Mouse (Mus musculus): Measurements from ENCODE around the gene Trappc1. TPM values are rescaled to one million over a fixed set of nuclear protein-coding genes. Genes with fewer than 3 reads are reported as not detected.

The Trappc1 gene
- polyA plus RNA-seq, 1 experiment from 2014 or later, result 191 TPM

GRCm38 (mm10) chr11:69331929-69332405 lies 8.2 kb downstream of the Trappc1 start:
- Histone ChIP-seq H3K4me2 (replicated peaks) (peak overlapping the region; percentile 66), H3K4me3 (peak overlapping the region; percentile 43), H3K36me3 (no peaks in the 10 kb centered on the region), H3K27ac (peak overlapping the region; percentile 85), H3K27me3 (peaks cover 28% of the 10 kb centered on the region), H3K9ac (peak overlapping the region; percentile 68), H3K4me1 (peaks cover 16% of the 10 kb centered on the region), H3K9me3 (replicated peaks) (no peaks in the 10 kb centered on the region)
- peak; percentile 83 for ATAC-seq (ENCODE audit: low FRiP score)
- 2% methylated on average over 24 of the region's 24 CpGs for WGBS

GRCm38 (mm10) chr11:69332713-69333253 lies 9.0 kb downstream of the Trappc1 start:
- no peaks in the 10 kb centered on the region for H3K9me3 ChIP-seq (replicated peaks)
- peaks cover 20% of the 10 kb centered on the region for H3K27me3 ChIP-seq
- H3K36me3 ChIP-seq, result no peaks in the 10 kb centered on the region
- peaks cover 14% of the 10 kb centered on the region for H3K4me1 ChIP-seq
- WGBS, result 35% methylated on average over 8 of the region's 8 CpGs
- peak overlapping the region; percentile 66 for H3K4me2 ChIP-seq (replicated peaks)
- no peak overlapping the region for H3K4me3 ChIP-seq
- H3K9ac ChIP-seq, result peak overlapping the region; percentile 68
- H3K27ac ChIP-seq, result peak overlapping the region; percentile 85
- ATAC-seq (ENCODE audit: low FRiP score), result no peak

GRCm38 (mm10) chr11:69333922-69334321 lies 10.1 kb downstream of the Trappc1 start:
- Histone ChIP-seq H3K36me3 (no peaks in the 10 kb centered on the region), H3K27ac (no peak overlapping the region), H3K4me1 (peaks cover 14% of the 10 kb centered on the region), H3K9ac (no peak overlapping the region), H3K4me3 (no peak overlapping the region), H3K9me3 (replicated peaks) (no peaks in the 10 kb centered on the region), H3K4me2 (replicated peaks) (no peak overlapping the region), H3K27me3 (peaks cover 16% of the 10 kb centered on the region)
- WGBS, result 70% methylated on average over 3 of the region's 3 CpGs
- ATAC-seq (ENCODE audit: low FRiP score), result no peak

GRCm38 (mm10) chr11:69334796-69335195 lies 11.0 kb downstream of the Trappc1 start:
- no peak for ATAC-seq (ENCODE audit: low FRiP score)
- peaks cover 16% of the 10 kb centered on the region for H3K27me3 ChIP-seq
- H3K36me3 ChIP-seq, result no peaks in the 10 kb centered on the region
- H3K4me2 ChIP-seq (replicated peaks), result no peak overlapping the region
- no peak overlapping the region for H3K27ac ChIP-seq
- 75% methylated on average over 4 of the region's 4 CpGs for WGBS
- H3K9ac ChIP-seq, result no peak overlapping the region
- peaks cover 14% of the 10 kb centered on the region for H3K4me1 ChIP-seq
- H3K9me3 ChIP-seq (replicated peaks), result no peaks in the 10 kb centered on the region
- no peak overlapping the region for H3K4me3 ChIP-seq

GRCm38 (mm10) chr11:69340161-69341131 lies 16.7 kb downstream of the Trappc1 start, which contains the start of gene Rnf227:
Gene Rnf227, plus strand, starts transcription at chr11:69340461.
- H3K4me3 ChIP-seq, result peak within 1 kb of the TSS; percentile 52
- peaks cover 15% of the 10 kb centered on the region for H3K27me3 ChIP-seq
- ATAC-seq (ENCODE audit: low FRiP score), result peak; percentile 87
- no peaks in the 10 kb centered on the region for H3K9me3 ChIP-seq (replicated peaks)
- WGBS, result 2% methylated on average over 98 of the region's 99 CpGs
- peak within 1 kb of the TSS; percentile 77 for H3K4me2 ChIP-seq (replicated peaks)
- peaks cover 14% of the 10 kb centered on the region for H3K4me1 ChIP-seq
- H3K9ac ChIP-seq, result peak within 1 kb of the TSS; percentile 71
- peaks cover 27% of the 10 kb centered on the region for H3K36me3 ChIP-seq
- H3K27ac ChIP-seq, result peak within 1 kb of the TSS; percentile 88

- H3K4me1 ChIP-seq, result peaks cover 2% of the 10 kb centered on the region
- H3K9me3 ChIP-seq (replicated peaks), result no peaks in the 10 kb centered on the region
- no peak overlapping the region for H3K27ac ChIP-seq
- H3K36me3 ChIP-seq, result peaks cover 87% of the 10 kb centered on the region
- H3K27me3 ChIP-seq, result no peaks in the 10 kb centered on the region
- WGBS, result 89% methylated on average over 23 of the region's 26 CpGs
- ATAC-seq (ENCODE audit: low FRiP score), result no peak
- H3K4me3 ChIP-seq, result no peak overlapping the region
- no peak overlapping the region for H3K4me2 ChIP-seq (replicated peaks)
- H3K9ac ChIP-seq, result no peak overlapping the region
Measured at GRCm38 (mm10) chr11:69346441-69346840, 22.7 kb downstream of the Trappc1 start.

- WGBS, result 86% methylated on average over 5 of the region's 5 CpGs
- peaks cover 99% of the 10 kb centered on the region for H3K36me3 ChIP-seq
- H3K4me3 ChIP-seq, result no peak overlapping the region
- no peak for ATAC-seq (ENCODE audit: low FRiP score)
- no peak overlapping the region for H3K4me2 ChIP-seq (replicated peaks)
- H3K27me3 ChIP-seq, result no peaks in the 10 kb centered on the region
- H3K4me1 ChIP-seq, result no peaks in the 10 kb centered on the region
- H3K9ac ChIP-seq, result no peak overlapping the region
- no peaks in the 10 kb centered on the region for H3K9me3 ChIP-seq (replicated peaks)
- H3K27ac ChIP-seq, result no peak overlapping the region
Measured at GRCm38 (mm10) chr11:69356544-69356943, 32.8 kb downstream of the Trappc1 start.

- peaks cover 96% of the 10 kb centered on the region for H3K36me3 ChIP-seq
- WGBS, result 91% methylated on average over 12 of the region's 12 CpGs
- no peak overlapping the region for H3K4me3 ChIP-seq
- 0 out of 2 replicates have a peak, but pooled peaks cover 2% of the 10 kb centered on the region for H3K4me1 ChIP-seq
- ATAC-seq (ENCODE audit: low FRiP score), result no peak
- H3K9ac ChIP-seq, result no peak overlapping the region
- H3K27me3 ChIP-seq, result no peaks in the 10 kb centered on the region
- H3K27ac ChIP-seq, result no peak overlapping the region
- H3K4me2 ChIP-seq (replicated peaks), result no peak overlapping the region
- H3K9me3 ChIP-seq (replicated peaks), result no peaks in the 10 kb centered on the region
Measured at GRCm38 (mm10) chr11:69357690-69358089, 33.9 kb downstream of the Trappc1 start.

GRCm38 (mm10) chr11:69362021-69362420 lies 38.2 kb downstream of the Trappc1 start:
- H3K9me3 ChIP-seq (replicated peaks), result no peaks in the 10 kb centered on the region
- WGBS, result 66% methylated on average over 7 of the region's 7 CpGs
- H3K4me3 ChIP-seq, result no peak overlapping the region
- no peak overlapping the region for H3K9ac ChIP-seq
- H3K27me3 ChIP-seq, result no peaks in the 10 kb centered on the region
- H3K36me3 ChIP-seq, result peaks cover 66% of the 10 kb centered on the region
- no peak for ATAC-seq (ENCODE audit: low FRiP score)
- peaks cover 25% of the 10 kb centered on the region for H3K4me1 ChIP-seq
- H3K27ac ChIP-seq, result no peak overlapping the region
- H3K4me2 ChIP-seq (replicated peaks), result no peak overlapping the region

GRCm38 (mm10) chr11:69362479-69362878 lies 38.7 kb downstream of the Trappc1 start:
- WGBS, result 86% methylated on average over 2 of the region's 2 CpGs
- Histone ChIP-seq H3K27ac (no peak overlapping the region), H3K4me2 (replicated peaks) (no peak overlapping the region), H3K27me3 (no peaks in the 10 kb centered on the region), H3K9me3 (replicated peaks) (no peaks in the 10 kb centered on the region), H3K36me3 (peaks cover 61% of the 10 kb centered on the region), H3K4me3 (no peak overlapping the region), H3K4me1 (peaks cover 25% of the 10 kb centered on the region), H3K9ac (no peak overlapping the region)
- ATAC-seq (ENCODE audit: low FRiP score), result no peak

GRCm38 (mm10) chr11:69364376-69364775 lies 40.6 kb downstream of the Trappc1 start:
- peak overlapping the region; percentile 63 for H3K4me2 ChIP-seq (replicated peaks)
- 0 out of 2 replicates have a peak overlapping the region, but pooled peaks have one; percentile 59 for H3K9ac ChIP-seq
- H3K9me3 ChIP-seq (replicated peaks), result no peaks in the 10 kb centered on the region
- peaks cover 43% of the 10 kb centered on the region for H3K36me3 ChIP-seq
- 56% methylated on average over 8 of the region's 8 CpGs for WGBS
- H3K27me3 ChIP-seq, result no peaks in the 10 kb centered on the region
- H3K4me3 ChIP-seq, result 0 out of 2 replicates have a peak overlapping the region, but pooled peaks have one; percentile 7
- H3K4me1 ChIP-seq, result peaks cover 32% of the 10 kb centered on the region
- peak overlapping the region; percentile 100; the same call in 1 of the 2 replicates for H3K27ac ChIP-seq
- ATAC-seq (ENCODE audit: low FRiP score), result no peak

GRCm38 (mm10) chr11:69364910-69365309 lies 41.1 kb downstream of the Trappc1 start:
- Histone ChIP-seq H3K4me1 (peaks cover 32% of the 10 kb centered on the region), H3K9me3 (replicated peaks) (no peaks in the 10 kb centered on the region), H3K4me3 (peak overlapping the region; percentile 7; the same call in 1 of the 2 replicates), H3K4me2 (replicated peaks) (peak overlapping the region; percentile 63), H3K36me3 (peaks cover 37% of the 10 kb centered on the region), H3K9ac (peak overlapping the region; percentile 59), H3K27me3 (no peaks in the 10 kb centered on the region), H3K27ac (peak overlapping the region; percentile 100)
- 2% methylated on average over 6 of the region's 6 CpGs for WGBS
- ATAC-seq (ENCODE audit: low FRiP score), result peak; percentile 20; the same call in 1 of the 2 replicates

All from hindbrain, embryonic 12.5 days (tissue).